Mouse (Mus musculus): ENCODE results near the gene Zfp365. TPM values are rescaled to one million over a fixed set of nuclear protein-coding genes. Genes with fewer than 3 reads are reported as not detected.

Zfp365 gene
- 0.03 and 0.17 TPM in 2 replicates for polyA plus RNA-seq (2015; fragmentation: Nextera tagmentation; extraction: Ambion mirVana)

DNA sequence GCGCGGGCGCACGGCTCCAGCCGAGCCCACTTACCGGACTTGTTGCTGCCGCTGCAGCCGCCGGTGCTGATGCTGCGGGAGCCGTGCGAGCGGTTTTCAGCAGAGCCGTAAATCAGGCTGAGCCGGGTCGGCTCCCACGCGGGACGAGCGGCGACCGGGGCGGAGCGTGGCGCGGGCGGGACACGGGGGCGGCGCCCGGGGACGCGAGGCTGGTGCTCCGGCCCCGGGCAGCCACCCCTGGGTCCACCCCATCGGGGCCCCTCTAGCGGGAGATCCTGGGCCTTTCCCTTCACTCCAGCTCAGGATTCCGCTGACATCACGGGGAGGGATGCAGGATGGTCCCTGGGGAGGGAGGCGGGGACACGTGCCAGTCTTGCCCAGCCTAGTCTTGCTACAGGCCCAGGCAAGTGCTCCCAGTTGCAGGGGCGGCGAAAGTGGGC, at the start of gene Zfp365:
Zfp365 (minus strand) TSS at position 326 of the 440 bp plus-strand sequence.
- H3K9ac ChIP-seq = no peak within 1 kb of the TSS
- ATAC-seq (ENCODE audit: insufficient read depth) = no peak
- H3K4me3 ChIP-seq (replicated peaks) = peak within 1 kb of the TSS; percentile 49
- no peak within 1 kb of the TSS for H3K27ac ChIP-seq (replicated peaks)
- 2% methylated on average over 43 of the region's 43 CpGs for WGBS (ENCODE audit: insufficient replicate concordance)
- H3K4me2 ChIP-seq = peak within 1 kb of the TSS; percentile 71
- H3K4me1 ChIP-seq (replicated peaks) = no peaks in the 10 kb centered on the region
- H3K9me3 ChIP-seq (replicated peaks) = no peaks in the 10 kb centered on the region
- no peaks in the 10 kb centered on the region for H3K36me3 ChIP-seq (replicated peaks)
- peaks cover 22% of the 10 kb centered on the region for H3K27me3 ChIP-seq

DNA sequence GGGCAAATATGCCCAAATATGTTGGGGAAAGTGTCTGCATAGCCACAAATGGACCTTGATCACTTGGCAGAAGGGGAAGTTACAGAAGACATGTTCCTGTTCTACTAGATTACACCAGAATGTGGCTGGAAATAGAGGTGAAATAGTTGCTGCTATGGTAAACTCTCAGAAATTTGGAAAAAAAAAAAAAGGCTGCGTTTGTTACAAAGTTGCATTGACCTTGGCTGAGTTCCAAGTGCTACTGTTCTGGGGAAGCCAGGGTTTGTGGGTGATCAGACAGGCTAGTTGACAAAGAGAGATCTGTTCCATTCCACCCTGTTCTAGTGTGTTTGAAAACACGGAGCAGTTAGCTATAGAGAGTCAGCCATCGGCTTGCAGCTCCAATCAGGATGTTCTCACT, 47.5 kb upstream of the Zfp365 start:
- 46% methylated on average over 3 of the region's 3 CpGs for WGBS (ENCODE audit: insufficient replicate concordance)
- Histone ChIP-seq H3K27me3 (no peaks in the 10 kb centered on the region), H3K9me3 (replicated peaks) (no peaks in the 10 kb centered on the region), H3K4me2 (no peak overlapping the region), H3K9ac (no peak overlapping the region), H3K4me1 (replicated peaks) (no peaks in the 10 kb centered on the region), H3K27ac (replicated peaks) (no peak overlapping the region), H3K36me3 (replicated peaks) (no peaks in the 10 kb centered on the region), H3K4me3 (replicated peaks) (no peak overlapping the region)
- ATAC-seq (ENCODE audit: insufficient read depth) = no peak

DNA sequence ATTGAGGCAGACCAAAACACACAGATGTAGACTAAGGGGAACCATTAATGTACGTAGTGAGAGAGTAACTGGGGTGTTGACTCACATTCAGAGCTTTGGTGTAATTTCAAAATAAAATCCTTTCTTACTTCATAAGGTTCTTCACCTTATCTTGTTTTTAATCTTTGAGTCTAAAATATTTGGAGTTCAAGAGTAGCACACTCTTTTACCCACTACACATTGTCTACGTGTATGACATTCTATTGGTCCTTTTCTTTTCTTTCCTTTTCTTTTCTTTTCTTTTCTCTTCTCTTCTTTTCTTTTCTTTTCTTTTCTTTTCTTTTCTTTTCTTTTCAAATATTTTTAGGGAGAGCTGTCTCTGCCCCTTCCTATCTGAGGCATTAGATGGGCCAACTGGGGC, 43.5 kb upstream of the Zfp365 start:
- no peak overlapping the region for H3K27ac ChIP-seq (replicated peaks)
- no peaks in the 10 kb centered on the region for H3K27me3 ChIP-seq
- H3K9ac ChIP-seq = no peak overlapping the region
- WGBS (ENCODE audit: insufficient replicate concordance) = 67% methylated on average over 2 of the region's 2 CpGs
- no peak overlapping the region for H3K4me2 ChIP-seq
- H3K9me3 ChIP-seq (replicated peaks) = no peaks in the 10 kb centered on the region
- no peak overlapping the region for H3K4me3 ChIP-seq (replicated peaks)
- no peaks in the 10 kb centered on the region for H3K4me1 ChIP-seq (replicated peaks)
- H3K36me3 ChIP-seq (replicated peaks) = no peaks in the 10 kb centered on the region
- ATAC-seq (ENCODE audit: insufficient read depth) = no peak

DNA sequence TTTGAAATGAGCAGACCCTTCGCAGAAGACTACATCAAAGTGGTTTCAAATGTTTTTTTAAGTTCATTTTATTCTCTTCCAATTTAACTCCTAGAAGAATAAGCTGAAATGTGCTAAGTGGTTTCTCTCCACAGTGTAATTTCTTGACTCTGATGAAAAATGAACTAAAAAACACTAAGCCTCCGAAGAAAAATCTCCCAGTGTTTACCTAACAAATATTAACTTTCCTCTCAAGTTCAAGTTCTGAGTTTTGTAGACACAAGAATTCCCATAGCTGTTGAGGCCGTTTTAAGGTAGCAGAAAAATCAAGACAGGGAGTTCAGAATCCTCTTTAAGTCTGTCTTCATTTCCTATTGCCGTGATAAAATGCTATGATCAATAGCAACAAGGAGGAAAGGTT, 39.2 kb upstream of the Zfp365 start:
- H3K4me3 ChIP-seq (replicated peaks) = no peak overlapping the region
- H3K9ac ChIP-seq = no peak overlapping the region
- no peaks in the 10 kb centered on the region; the same call in 1 of the 2 replicates for H3K9me3 ChIP-seq (replicated peaks)
- no peaks in the 10 kb centered on the region for H3K27me3 ChIP-seq
- no peak for ATAC-seq (ENCODE audit: insufficient read depth)
- H3K4me2 ChIP-seq = no peak overlapping the region
- no peaks in the 10 kb centered on the region for H3K4me1 ChIP-seq (replicated peaks)
- 57% methylated on average over 4 of the region's 4 CpGs for WGBS (ENCODE audit: insufficient replicate concordance)
- no peak overlapping the region for H3K27ac ChIP-seq (replicated peaks)
- no peaks in the 10 kb centered on the region for H3K36me3 ChIP-seq (replicated peaks)

DNA sequence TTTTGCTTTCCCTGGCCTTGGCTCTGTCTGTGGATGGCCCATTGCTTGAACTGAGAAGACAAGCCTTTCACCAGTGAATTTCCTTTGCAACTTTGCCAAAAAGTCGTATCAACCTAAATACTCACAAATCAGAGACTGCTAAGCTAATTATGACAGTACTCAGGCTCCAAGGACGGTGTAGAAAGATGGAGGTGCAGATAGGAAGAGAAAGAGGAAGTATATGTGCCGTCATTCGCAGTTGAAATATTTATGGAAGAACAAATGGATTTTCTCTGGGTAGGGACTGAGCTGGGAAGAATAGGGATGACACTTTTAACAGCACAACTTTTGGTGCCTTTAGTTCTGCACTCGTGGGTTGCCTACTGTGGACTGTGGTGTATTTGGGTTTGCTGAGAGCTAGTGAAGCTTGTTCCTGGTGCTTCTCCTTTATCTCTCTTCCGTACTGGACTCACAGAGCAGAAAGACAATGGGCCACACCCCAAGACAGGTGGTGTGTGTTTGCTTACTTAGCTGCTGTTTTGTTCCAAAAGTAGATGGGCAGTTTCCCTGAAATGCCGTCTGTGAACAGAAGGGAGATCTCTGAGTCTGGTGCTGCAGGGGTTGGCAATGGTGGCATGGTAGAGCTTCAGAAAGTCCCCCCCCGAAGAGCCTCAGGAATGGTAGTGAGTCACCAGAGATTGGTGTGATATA, 37.7 kb upstream of the Zfp365 start:
- Histone ChIP-seq H3K9ac (no peak overlapping the region), H3K9me3 (replicated peaks) (no peaks in the 10 kb centered on the region; the same call in 1 of the 2 replicates), H3K36me3 (replicated peaks) (no peaks in the 10 kb centered on the region), H3K27ac (replicated peaks) (no peak overlapping the region), H3K27me3 (no peaks in the 10 kb centered on the region), H3K4me3 (replicated peaks) (no peak overlapping the region), H3K4me2 (no peak overlapping the region), H3K4me1 (replicated peaks) (no peaks in the 10 kb centered on the region)
- 29% methylated on average over 8 of the region's 8 CpGs for WGBS (ENCODE audit: insufficient replicate concordance)
- no peak for ATAC-seq (ENCODE audit: insufficient read depth)

DNA sequence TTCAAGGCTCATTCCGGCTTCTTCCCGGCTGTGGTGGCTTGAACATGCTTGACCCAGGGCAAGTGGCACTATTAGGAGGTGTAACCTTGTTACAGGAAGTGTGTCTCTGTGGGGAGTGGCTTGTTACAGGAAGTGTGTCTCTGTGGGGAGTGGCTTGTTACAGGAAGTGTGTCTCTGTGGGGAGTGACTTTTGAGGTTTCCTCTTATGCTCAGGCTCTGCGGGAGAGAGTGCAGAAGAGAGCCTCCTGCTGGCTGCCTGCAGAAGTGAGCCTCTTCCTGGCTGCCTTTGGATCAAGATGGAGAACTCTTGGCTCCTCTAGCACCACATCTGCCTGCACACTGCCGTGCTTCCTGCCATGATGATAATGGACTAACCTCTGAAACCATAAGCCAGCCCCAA, 31.1 kb upstream of the Zfp365 start:
- Histone ChIP-seq H3K36me3 (replicated peaks) (no peaks in the 10 kb centered on the region), H3K27ac (replicated peaks) (no peak overlapping the region), H3K4me1 (replicated peaks) (no peaks in the 10 kb centered on the region), H3K9me3 (replicated peaks) (no peaks in the 10 kb centered on the region; the same call in 1 of the 2 replicates), H3K4me3 (replicated peaks) (no peak overlapping the region), H3K27me3 (no peaks in the 10 kb centered on the region), H3K9ac (no peak overlapping the region), H3K4me2 (no peak overlapping the region)
- WGBS (ENCODE audit: insufficient replicate concordance) = 52% methylated on average over 4 of the region's 4 CpGs
- no peak for ATAC-seq (ENCODE audit: insufficient read depth)

DNA sequence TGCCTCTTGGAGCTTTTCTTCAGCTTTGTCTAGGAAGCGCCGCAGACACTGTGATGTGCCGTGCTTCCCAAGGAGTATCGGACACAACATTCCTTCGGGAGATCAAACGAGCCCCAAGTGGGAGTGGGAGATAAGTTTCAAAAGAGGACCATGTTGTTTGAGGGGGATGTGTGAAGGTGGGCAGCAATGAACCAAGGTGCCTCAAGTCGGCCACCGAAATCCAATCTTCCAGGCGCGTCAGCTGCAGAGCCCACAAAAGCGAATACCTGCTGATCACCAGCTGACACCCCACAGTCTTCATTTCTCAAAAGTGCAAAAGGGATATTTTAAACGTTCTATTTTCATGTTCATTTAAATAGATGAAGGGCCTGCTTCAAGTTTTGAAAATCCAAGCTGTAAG, 27.1 kb upstream of the Zfp365 start:
- H3K36me3 ChIP-seq (replicated peaks) = no peaks in the 10 kb centered on the region
- ATAC-seq (ENCODE audit: insufficient read depth) = no peak
- no peak overlapping the region for H3K9ac ChIP-seq
- H3K4me1 ChIP-seq (replicated peaks) = no peaks in the 10 kb centered on the region
- H3K9me3 ChIP-seq (replicated peaks) = no peaks in the 10 kb centered on the region
- H3K4me2 ChIP-seq = no peak overlapping the region
- no peak overlapping the region for H3K4me3 ChIP-seq (replicated peaks)
- no peaks in the 10 kb centered on the region for H3K27me3 ChIP-seq
- 70% methylated on average over 12 of the region's 12 CpGs for WGBS (ENCODE audit: insufficient replicate concordance)
- H3K27ac ChIP-seq (replicated peaks) = no peak overlapping the region

DNA sequence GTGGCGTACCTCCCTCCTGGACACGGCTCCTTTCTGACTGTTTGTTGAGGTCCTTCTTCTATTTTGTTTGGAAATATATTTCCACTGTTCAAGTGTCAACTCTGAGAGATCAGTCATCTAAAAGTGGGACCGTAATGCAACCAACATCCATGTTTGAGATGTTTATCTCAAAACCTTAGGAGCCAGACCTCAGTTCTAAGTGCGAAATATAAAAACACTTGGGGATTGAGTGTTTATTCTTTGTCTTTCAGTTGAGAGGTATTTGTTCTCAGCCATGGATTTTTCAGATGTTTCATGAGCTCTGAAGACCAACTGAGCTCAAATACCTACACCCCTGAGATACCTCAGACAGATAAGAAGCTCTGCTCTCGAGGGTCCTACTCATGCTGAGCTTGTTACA, 25.3 kb upstream of the Zfp365 start:
- no peaks in the 10 kb centered on the region for H3K4me1 ChIP-seq (replicated peaks)
- H3K27me3 ChIP-seq = no peaks in the 10 kb centered on the region
- H3K36me3 ChIP-seq (replicated peaks) = no peaks in the 10 kb centered on the region
- ATAC-seq (ENCODE audit: insufficient read depth) = no peak
- no peaks in the 10 kb centered on the region for H3K9me3 ChIP-seq (replicated peaks)
- no peak overlapping the region for H3K4me3 ChIP-seq (replicated peaks)
- no peak overlapping the region for H3K4me2 ChIP-seq
- no peak overlapping the region for H3K27ac ChIP-seq (replicated peaks)
- no peak overlapping the region for H3K9ac ChIP-seq
- 64% methylated on average over 5 of the region's 5 CpGs for WGBS (ENCODE audit: insufficient replicate concordance)

DNA sequence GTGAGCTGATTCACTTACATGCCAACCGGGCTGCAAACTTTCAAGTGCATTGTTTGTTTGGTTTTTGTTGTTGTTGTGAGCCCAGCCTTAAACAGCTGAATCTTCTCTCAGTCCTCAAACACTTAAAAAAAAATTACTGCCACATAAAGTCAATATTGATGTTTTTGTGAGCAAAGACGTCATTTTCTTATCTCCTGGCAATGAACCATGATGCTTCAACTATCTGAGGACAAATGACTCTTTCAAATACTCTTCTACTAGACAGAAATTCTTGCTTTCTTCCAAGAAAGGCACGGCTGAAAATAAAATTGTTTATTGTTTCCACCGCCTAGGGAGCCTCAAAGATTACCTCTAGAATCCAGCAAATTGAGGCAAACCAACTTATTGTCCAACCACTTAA, 24.5 kb upstream of the Zfp365 start:
- Histone ChIP-seq H3K36me3 (replicated peaks) (no peaks in the 10 kb centered on the region), H3K27ac (replicated peaks) (no peak overlapping the region), H3K9ac (no peak overlapping the region), H3K9me3 (replicated peaks) (no peaks in the 10 kb centered on the region), H3K4me1 (replicated peaks) (no peaks in the 10 kb centered on the region), H3K4me3 (replicated peaks) (no peak overlapping the region), H3K4me2 (no peak overlapping the region), H3K27me3 (no peaks in the 10 kb centered on the region)
- no peak for ATAC-seq (ENCODE audit: insufficient read depth)
- whole genome bisulfite sequencing (ENCODE audit: insufficient replicate concordance) = 50% methylated on average over 4 of the region's 4 CpGs

DNA sequence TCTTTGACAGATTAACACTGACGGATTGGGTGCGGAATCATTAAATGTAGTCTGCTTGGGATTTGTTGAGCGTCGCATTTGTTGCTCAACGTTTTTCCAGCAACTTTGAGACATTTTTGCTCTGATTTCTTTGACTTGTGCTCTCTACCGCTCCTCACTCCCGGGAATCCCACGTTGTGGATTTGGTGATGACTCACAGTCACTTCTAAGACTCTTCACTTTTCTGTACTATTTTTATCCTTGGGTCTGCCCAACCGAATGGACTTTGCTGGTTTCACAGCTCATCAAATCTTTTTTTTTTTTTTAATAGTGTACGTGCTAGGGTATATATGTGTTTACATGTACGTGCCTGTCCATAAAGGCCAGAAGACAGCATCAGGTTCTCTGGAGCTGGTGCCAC, 20.3 kb upstream of the Zfp365 start:
- no peak overlapping the region for H3K4me2 ChIP-seq
- H3K4me1 ChIP-seq (replicated peaks) = no peaks in the 10 kb centered on the region
- no peak overlapping the region for H3K4me3 ChIP-seq (replicated peaks)
- no peak overlapping the region for H3K9ac ChIP-seq
- H3K27me3 ChIP-seq = no peaks in the 10 kb centered on the region
- H3K9me3 ChIP-seq (replicated peaks) = no peaks in the 10 kb centered on the region
- no peak overlapping the region for H3K27ac ChIP-seq (replicated peaks)
- 66% methylated on average over 11 of the region's 11 CpGs for WGBS (ENCODE audit: insufficient replicate concordance)
- ATAC-seq (ENCODE audit: insufficient read depth) = no peak
- no peaks in the 10 kb centered on the region for H3K36me3 ChIP-seq (replicated peaks)

DNA sequence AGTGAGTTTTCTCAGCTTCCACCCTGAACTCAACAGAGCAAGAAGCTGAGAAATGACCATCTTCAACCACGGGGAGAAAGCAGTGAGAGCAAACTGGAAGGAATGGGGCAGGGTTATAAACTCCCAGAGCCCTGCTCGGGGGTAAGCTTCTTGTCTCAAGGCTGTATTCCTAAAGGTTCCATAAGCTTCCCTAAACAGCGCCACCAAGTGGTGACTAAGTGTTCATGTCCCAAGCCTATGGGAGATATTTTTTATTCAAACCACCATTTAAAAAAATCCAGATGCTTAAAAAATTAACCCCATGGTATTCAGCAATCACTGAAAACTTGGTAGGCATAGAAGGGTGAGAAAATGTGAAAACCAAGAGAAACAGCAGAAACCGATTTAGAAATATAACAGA, 18.9 kb upstream of the Zfp365 start:
- no peak overlapping the region for H3K9ac ChIP-seq
- H3K9me3 ChIP-seq (replicated peaks) = no peaks in the 10 kb centered on the region
- H3K36me3 ChIP-seq (replicated peaks) = no peaks in the 10 kb centered on the region
- H3K27ac ChIP-seq (replicated peaks) = no peak overlapping the region
- H3K27me3 ChIP-seq = no peaks in the 10 kb centered on the region
- no peak for ATAC-seq (ENCODE audit: insufficient read depth)
- no peak overlapping the region for H3K4me2 ChIP-seq
- no peak overlapping the region for H3K4me3 ChIP-seq (replicated peaks)
- 55% methylated on average over 4 of the region's 4 CpGs for WGBS (ENCODE audit: insufficient replicate concordance)
- H3K4me1 ChIP-seq (replicated peaks) = no peaks in the 10 kb centered on the region

DNA sequence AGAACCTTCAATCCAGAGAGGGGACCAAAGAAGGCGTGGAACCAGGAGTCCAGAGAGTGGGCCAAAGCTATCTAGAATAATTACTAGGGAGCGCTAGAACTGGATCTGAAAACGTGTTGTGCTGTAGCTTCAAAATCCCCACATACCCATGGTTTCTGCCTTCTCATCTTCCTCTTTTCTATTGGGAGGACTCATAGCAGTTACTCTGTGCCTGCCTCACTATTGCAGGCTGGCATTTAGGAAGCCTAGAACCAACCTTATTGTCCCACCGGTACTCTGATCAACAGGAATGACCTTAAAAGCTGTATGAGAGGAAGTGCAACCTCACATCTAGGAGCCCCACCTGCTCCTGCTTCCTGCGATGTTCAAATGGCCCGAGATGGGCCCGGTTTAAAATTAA, 16.1 kb upstream of the Zfp365 start:
- Histone ChIP-seq H3K4me1 (replicated peaks) (no peaks in the 10 kb centered on the region), H3K4me3 (replicated peaks) (no peak overlapping the region), H3K4me2 (no peak overlapping the region), H3K9ac (no peak overlapping the region), H3K9me3 (replicated peaks) (no peaks in the 10 kb centered on the region), H3K36me3 (replicated peaks) (no peaks in the 10 kb centered on the region), H3K27me3 (no peaks in the 10 kb centered on the region), H3K27ac (replicated peaks) (no peak overlapping the region)
- no peak for ATAC-seq (ENCODE audit: insufficient read depth)
- 47% methylated on average over 7 of the region's 7 CpGs for WGBS (ENCODE audit: insufficient replicate concordance)
